Mouse (Mus musculus): ENCODE results near the gene 6430548M08Rik.

The 6430548M08Rik gene

GRCm38 (mm10) chr8:120113758-120114255 lies at the start of gene 6430548M08Rik:
TSS of gene 6430548M08Rik (plus strand) at chr8:120114152.
- peak; percentile 100 for DNase-seq (ENCODE audit: low spot score in 2 of 2)

- DNase-seq (ENCODE audit: low spot score in 2 of 2): no peak
Observed at GRCm38 (mm10) chr8:120065611-120066010, 48.3 kb upstream of the 6430548M08Rik start.

- no peak for DNase-seq (ENCODE audit: low spot score in 2 of 2)
Observed at GRCm38 (mm10) chr8:120066226-120066625, 47.7 kb upstream of the 6430548M08Rik start.

GRCm38 (mm10) chr8:120067936-120068668 lies 45.9 kb upstream of the 6430548M08Rik start:
- no peak for DNase-seq (ENCODE audit: low spot score in 2 of 2)

GRCm38 (mm10) chr8:120071684-120072083 lies 42.3 kb upstream of the 6430548M08Rik start:
- DNase-seq (ENCODE audit: low spot score in 2 of 2): peak; percentile 82

GRCm38 (mm10) chr8:120072259-120072658 lies 41.7 kb upstream of the 6430548M08Rik start:
- DNase-seq (ENCODE audit: low spot score in 2 of 2): no peak

- no peak for DNase-seq (ENCODE audit: low spot score in 2 of 2)
Observed at GRCm38 (mm10) chr8:120072827-120073226, 41.1 kb upstream of the 6430548M08Rik start.

- no peak for DNase-seq (ENCODE audit: low spot score in 2 of 2)
Observed at GRCm38 (mm10) chr8:120074516-120074915, 39.4 kb upstream of the 6430548M08Rik start.

GRCm38 (mm10) chr8:120075347-120075746 lies 38.6 kb upstream of the 6430548M08Rik start:
- DNase-seq (ENCODE audit: low spot score in 2 of 2): no peak

GRCm38 (mm10) chr8:120078080-120078479 lies 35.9 kb upstream of the 6430548M08Rik start:
- peak; percentile 74 to 77 for DNase-seq (ENCODE audit: low spot score in 2 of 2)

- no peak for DNase-seq (ENCODE audit: low spot score in 2 of 2)
Observed at GRCm38 (mm10) chr8:120079361-120079760, 34.6 kb upstream of the 6430548M08Rik start.

GRCm38 (mm10) chr8:120083261-120083660 lies 30.7 kb upstream of the 6430548M08Rik start:
- no peak for DNase-seq (ENCODE audit: low spot score in 2 of 2)

GRCm38 (mm10) chr8:120084783-120085182 lies 29.2 kb upstream of the 6430548M08Rik start:
- DNase-seq (ENCODE audit: low spot score in 2 of 2): peak in 1 of 2 experiments; percentile 28

GRCm38 (mm10) chr8:120089511-120089910 lies 24.4 kb upstream of the 6430548M08Rik start:
- no peak for DNase-seq (ENCODE audit: low spot score in 2 of 2)

- no peak for DNase-seq (ENCODE audit: low spot score in 2 of 2)
Observed at GRCm38 (mm10) chr8:120091032-120091431, 22.9 kb upstream of the 6430548M08Rik start.

- DNase-seq (ENCODE audit: low spot score in 2 of 2): no peak
Observed at GRCm38 (mm10) chr8:120093103-120093502, 20.8 kb upstream of the 6430548M08Rik start.

GRCm38 (mm10) chr8:120094801-120095200 lies 19.2 kb upstream of the 6430548M08Rik start:
- no peak for DNase-seq (ENCODE audit: low spot score in 2 of 2)

GRCm38 (mm10) chr8:120096486-120096885 lies 17.5 kb upstream of the 6430548M08Rik start:
- DNase-seq (ENCODE audit: low spot score in 2 of 2): no peak

GRCm38 (mm10) chr8:120100388-120101067 lies 13.4 kb upstream of the 6430548M08Rik start:
- DNase-seq (ENCODE audit: low spot score in 2 of 2): no peak

- DNase-seq (ENCODE audit: low spot score in 2 of 2): peak; percentile 87 to 88
Observed at GRCm38 (mm10) chr8:120101068-120101972, 12.6 kb upstream of the 6430548M08Rik start, which contains the start of gene Zdhhc7. TSS of gene Zdhhc7 (minus strand) at chr8:120101482.

- no peak for DNase-seq (ENCODE audit: low spot score in 2 of 2)
Observed at GRCm38 (mm10) chr8:120103916-120104315, 10.0 kb upstream of the 6430548M08Rik start.

Measured in frontal cortex, postnatal 36 days (tissue).